Mouse (Mus musculus) T-helper 2 cell (primary cell): ENCODE data around the gene Macrod2.

ENCODE experiments used
- in situ Hi-C: fragments of 300-600 bp; cut with MboI, MseI; formaldehyde crosslinking; loops from one replicate; pipeline ENCODE4 v1.15.1; 2025; ENCODE audit warnings: high pct_unique_total_duplicates

Macrod2 gene

DNA sequence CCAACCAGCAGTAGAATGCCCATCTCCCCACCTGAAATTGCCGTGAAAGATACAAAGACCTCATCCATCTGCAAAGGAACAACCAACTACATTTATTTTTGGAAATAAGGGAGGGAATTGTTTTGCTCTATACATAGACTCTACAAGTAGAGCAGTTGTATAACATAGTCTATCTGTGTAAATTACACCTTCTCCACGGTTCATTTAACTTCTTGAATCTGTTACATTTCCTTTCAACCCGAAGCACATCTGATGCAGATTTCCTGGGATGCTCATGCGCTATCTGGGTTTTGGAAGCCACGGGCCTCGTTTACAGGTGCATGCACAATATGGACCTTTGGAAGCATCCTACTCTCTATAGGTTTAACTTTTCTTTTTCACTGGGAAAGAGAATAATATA, 175.8 kb downstream of the Macrod2 start:
- in situ Hi-C loops = no loop called here

DNA sequence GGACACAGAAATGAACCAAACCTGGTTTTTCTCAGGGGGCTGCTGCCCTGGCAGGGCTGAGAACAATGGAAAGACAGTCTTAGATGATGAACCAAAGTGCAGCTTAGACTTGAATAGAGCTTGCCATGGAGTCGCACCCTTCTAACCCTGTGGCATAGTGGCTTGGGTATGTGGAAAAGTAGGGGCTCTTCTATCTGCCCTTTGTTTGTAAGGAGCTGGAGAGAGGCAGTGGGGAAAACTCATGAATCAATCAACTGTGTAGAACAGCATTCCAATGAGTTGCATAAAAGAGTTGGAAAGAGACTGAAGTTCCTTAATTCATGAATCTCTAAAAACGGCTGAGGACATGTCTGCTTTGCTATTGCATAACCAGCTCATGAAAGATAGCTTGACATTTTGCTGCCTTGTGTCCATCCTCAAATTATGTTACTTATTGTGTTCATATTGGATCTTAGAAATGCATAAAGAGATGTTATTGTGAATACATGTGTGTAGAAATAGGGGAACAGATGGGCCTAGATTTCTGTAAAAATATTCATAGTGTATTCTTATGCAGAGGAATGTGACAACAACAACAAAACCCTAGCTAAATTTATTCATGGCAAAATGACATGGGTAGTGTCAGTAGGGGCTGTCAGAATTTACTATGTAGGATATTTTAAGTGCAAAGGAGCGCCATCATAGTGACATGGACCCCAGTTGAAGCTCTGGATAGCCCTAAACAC, 197.6 kb downstream of the Macrod2 start:
- in situ Hi-C loops = no loop called here

DNA sequence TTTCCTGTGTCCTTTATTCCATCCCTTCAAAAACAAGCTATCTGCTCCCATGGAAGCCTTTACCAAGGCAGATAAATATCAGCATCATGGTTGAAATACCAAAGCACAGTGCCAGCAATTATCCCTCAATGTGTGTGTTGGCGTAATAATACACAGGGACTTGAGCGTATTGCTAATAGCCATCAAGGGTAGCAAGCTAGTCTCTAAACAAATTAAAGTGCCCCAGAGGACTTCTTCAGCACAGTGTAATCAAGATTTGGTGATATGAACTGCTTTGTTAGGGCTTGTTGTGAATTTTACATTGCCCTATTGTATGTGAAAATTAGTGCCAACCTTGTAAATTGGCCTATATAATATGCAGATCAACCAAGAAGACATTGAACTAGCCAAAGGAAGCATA, 201.8 kb downstream of the Macrod2 start:
- in situ Hi-C loops = no loop called here

DNA sequence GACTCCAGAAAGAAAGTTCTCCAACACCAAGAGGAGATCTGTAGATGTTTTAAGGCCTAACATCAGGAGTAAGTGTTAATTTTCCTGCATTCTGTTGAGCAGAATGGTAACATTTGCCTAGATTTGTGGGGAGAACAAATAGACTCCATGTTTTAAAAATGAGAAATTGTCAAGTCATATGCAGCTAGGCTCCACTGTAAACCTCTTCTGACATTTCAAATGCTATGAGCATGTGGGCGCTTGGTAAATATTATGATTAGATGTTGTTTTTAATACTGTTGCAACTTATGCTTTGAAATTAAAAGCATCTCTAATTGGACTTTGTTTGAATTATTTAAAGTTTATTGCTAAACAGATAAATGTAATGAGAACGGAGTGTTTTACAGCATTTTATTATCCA, 220.3 kb downstream of the Macrod2 start:
- in situ Hi-C loops = no loop called here

DNA sequence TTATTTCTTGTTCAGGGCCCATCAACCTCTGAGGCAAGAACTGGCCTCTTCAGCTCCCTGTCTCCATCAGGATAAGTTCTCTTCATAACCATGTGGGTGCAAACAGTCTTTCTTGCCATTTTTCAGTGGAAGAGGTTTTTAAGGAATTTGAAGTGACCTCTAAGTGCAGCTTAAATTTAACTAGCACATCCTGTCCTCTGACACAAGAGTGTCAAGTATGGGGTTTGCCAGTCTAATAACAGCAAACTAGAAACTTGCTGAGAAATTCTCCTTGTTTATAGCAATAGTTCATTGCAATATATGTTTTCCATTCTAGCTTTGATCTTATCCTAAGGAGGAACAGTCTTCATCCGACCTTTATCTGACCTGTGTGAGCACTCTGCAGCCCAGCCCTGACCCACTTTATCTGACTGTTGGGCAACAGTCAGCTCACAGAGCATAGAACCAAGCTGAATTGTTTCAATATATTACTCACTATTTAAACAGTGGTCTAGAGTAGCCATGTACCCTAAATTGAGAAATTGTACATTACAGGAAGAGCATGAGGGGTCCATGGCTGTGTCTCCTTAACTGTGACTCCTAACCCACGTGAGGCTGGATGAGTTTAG, 226.7 kb downstream of the Macrod2 start:
- in situ Hi-C loops = no loop called here

DNA sequence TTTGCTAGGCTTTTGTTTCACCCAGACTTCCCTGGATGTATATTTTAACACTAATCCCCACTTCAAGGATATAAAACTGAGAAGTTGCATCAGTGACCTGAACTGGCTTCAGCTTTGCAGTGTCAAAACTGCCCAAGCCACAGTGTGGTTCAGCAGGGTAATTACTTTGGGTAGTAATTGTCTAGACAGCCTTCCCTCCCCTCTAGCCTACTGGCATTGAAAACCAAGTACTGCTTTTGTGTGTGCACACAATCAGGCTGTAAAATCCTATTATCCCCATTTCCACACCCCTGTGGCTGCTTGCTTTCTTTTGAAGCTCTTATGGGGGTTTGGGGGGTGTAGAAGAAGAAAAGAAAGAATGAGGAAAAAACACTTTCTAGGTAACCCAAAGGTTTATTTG, 258.4 kb downstream of the Macrod2 start:
- in situ Hi-C loops = no loop called here

DNA sequence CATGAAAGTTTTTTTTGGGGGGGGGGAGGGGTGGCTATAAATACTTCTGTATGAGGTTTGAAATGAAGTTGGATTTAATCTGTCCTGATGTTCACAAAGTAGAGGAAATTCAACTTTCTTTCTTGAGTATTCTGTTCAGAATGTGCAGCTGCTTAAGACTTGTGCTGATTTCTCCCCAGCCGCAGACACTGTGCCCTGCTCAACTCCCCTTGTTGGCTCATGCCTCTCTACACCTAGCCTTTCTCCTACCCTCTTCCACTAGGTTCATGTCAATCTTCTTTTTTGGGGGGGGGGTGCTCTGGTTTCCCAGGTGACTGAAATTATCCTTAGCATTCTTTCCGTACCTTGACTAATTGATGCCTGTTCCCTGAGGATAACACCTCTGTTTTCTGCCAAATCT, 258.9 kb downstream of the Macrod2 start:
- in situ Hi-C loops = no loop called here

DNA sequence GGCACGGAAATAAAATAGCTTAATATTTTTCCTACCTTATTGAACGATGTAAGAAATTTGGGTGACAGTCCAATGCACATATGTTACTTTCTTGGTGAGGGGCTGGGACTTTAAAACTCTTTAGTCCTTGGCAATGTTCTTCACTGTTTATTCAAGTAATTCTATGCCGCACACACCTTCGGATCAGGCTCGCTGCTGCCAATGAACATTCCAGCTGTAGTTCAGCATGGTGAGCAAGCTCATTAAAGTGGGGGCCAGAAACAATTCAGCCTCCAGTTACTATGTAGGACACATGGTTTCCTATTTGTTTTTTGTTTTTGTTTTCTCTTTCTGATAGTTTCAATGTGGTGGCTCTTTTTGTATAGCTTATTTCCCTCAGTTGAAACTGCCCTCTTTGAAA, 267.6 kb downstream of the Macrod2 start:
- in situ Hi-C loops = no loop called here

DNA sequence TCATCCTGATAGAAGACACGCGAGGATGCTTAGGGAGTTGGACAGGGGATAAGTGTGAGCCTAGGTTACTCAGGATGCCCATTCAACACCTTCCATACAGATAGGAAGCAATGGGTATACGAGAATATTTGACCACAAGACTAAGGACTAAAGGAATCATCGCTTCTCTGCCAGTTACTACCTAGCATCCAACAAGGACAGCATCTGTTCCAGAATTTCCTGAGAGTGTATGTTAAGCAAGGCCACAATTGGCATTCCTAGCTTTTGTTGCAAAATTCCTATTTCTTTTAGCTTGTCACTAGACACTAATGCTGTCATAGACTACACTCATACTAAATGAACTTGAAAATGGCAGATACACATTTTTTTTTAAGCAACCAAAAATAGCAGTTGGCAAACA, 269.3 kb downstream of the Macrod2 start:
- in situ Hi-C loops = no loop called here

DNA sequence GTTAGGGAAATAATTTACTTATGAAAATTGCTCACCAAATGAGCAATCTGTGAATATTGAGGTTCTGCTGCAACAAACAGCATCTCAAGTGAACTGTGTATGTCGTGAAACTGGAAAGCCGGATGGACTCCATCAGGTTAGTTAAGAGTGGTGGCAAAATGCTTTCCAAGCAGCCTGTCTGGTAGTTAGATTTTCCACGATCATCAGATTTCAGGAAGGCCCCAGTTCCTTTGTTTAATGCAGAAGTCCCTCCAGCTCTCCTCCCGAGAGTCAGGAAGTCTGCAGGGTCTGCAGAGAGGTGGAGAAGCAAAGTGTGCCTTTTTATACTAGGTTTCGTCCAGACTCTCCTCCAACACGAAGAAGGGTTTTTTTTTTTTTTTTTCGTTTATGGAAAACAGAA, 271.7 kb downstream of the Macrod2 start:
- in situ Hi-C loops = no loop called here

DNA sequence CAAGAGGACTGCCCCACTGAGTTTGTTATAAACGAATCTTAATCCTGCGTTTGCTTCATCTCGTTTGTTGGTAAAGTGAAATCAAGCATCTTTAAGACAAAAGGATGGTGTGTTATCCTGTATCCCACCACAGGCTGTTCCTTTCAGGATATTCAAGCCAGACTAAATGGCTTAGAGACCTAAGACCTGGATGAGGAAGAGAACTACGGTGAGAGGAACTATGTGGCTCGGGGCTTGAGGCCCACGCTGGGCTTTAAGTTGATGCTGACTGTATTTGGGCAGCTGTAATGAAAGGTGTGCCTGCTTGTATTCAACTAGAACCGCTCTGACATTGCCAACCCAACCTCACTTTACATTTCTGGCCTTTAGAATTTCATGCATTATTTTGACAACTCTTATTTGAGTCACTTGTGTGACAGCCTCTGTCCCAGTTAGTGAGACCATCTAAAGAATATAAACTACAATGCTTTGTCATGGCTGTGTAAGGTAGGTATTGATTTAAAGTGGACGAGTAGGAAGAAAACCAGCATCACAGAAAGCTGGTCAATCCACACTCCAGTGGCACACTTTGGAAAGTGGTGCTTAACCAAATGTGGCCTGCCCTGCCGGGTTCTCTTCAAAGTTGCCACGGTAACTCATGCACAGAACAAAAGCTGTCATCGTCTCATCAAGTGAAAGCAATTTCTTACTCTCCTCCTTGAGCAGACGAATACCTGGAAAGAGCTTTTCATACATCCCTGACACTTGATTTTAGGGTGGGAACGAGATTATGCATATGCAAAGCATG, 272.3 kb downstream of the Macrod2 start:
- in situ Hi-C loops = no loop called here

DNA sequence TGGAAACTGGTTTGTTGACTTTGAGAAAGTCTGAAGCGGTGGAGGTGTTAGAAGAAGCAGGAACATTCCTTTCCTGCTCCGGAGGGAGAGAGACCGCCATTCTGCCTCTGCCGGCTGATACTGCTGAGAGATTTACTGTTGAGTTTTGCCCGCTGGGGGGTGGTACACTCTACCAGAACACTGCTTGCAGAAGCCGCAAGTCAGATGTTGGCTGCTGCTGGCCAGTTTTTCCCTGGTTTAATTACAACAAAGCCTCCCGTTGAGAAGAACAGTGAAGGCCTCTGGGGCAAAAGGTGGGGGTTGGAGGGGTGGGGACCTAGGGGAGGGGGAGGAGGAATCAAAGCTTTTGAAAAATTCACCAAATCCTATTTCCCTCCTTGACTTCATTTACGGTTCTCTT, 273.2 kb downstream of the Macrod2 start:
- in situ Hi-C loops = no loop called here

DNA sequence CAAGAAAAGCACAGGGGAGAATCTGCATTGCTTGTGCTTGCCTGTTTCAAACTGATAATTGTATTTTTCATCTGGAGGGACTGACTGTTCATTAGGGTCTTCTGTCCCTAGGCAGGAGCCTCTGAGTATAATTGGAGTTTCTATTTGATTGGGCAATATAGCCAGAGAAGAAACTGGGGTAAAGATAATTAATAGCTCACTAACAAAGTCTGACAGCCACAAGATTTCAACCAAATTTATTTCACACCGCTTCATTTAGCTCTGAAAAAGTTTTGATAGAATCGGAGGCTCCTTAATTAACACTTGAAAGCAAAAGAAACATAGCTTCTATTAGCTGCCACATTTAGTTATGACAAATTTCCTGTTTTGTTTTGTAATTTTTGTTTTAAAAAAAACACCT, 274.0 kb downstream of the Macrod2 start:
- in situ Hi-C loops = no loop called here

DNA sequence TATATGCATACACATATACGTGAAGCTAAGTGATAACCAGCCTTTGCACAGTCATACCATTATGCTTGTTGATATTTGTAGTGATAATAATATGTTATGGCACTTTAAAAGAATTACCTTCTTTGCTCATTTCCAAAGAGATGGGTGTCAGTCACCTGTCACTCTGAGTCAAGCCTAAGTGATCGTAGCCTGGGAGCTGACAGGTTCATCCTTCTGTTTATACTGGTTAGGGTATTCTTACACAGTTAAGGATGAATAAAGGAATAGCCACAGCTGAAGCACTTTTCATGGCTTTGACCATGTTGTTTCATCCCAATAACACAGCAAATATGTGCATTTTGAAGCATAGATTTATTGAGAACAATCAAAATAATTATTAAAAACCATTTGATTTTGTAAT, 274.7 kb downstream of the Macrod2 start:
- in situ Hi-C loops = no loop called here

DNA sequence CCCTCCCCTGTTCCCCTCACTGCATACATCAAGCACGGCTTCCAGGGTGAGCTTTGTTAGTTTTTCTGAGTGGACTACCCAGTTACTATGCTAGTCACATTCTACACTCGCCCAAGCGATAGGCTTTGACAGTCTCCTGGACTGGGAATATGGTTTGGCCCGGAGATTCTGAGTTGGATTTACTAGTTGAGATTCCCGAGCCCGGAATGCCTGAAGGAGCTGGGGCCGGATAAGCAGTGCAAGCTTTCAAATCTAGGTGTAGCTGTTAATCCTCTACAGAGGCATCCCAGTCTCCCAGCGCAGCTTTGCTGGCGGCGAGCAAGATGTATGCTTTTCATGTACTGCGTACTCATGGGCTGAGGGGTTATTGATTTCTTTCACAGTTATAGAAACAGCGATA, 275.3 kb downstream of the Macrod2 start:
- in situ Hi-C loops = no loop called here

DNA sequence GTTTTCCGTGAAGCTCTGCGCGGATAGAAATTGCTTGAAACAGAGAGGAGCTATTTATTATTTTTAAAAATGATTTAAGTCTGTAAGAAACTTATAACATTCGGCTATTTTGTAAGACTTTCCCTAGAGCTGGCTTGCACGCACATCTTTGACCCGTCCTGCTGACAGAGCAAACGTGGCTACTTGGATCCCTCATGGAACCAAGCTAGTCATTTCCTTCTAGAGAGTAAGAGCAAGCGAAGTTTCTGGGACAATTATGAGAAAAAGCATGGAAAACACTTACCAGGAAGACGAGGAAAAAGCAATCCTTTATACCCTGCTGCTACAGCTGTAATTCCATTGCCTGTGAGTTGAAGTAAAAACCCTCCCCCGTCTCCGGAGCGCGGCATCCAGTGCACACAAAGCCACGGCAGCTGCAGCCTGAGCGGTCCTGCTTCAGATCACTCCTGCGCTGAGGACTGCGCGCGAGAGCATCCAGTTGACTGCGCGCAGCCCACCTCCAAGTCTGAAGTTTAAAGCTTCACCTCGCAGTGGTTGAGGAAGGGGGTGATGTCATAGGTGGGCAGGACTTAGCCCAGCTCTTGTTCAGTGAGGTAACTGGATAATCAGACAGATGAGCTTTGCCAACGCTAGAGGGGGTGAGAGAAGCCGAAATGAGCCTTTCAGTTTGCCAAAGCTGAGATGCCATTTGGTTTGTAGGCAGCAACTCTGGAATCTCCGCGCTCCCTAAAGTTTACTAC, 276.0 kb downstream of the Macrod2 start, which contains the start of gene Flrt3:
Flrt3 (minus strand) TSS at position 507 of the 740 bp plus-strand sequence.
- in situ Hi-C loops = no loop called here

DNA sequence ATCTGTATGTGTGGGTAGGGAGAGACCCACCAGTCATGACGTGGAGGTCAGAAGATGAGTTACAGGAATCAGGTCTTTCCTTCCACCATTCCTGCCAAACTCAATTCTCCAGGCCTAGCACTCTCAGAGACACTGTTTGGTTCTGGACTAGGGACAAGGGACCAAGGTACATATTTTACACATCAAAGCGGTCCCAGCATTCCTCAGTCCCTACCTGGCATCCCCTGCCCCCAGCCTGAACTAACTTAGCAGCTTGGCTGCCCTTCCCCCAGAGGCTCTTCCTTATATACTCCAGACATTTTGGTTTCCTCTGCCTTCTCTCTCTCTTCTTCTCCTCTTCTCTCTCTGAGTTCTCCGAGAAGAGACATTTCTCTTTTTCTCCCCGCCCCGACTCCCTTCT, 278.4 kb downstream of the Macrod2 start:
- in situ Hi-C loops = no loop called here

DNA sequence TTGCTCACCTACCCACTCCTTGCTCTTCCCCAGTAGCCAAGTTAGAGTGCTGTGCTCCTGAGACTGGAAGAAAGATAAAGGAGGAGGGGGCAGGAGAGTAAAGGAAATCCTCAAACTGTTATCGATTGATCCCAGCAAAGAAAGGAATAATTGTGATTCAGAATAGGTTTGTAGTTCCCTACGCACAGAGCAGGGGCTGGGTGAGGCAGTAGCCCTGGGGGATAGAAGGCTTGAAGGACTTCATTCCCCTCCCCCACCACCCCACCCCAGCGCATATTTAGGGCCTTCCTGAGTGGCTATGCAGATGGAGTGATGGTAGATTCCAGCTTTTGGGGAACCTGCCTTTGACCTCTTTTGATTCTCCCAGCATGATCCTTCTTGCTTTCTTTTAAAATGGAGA, 281.6 kb downstream of the Macrod2 start:
- in situ Hi-C loops = no loop called here

DNA sequence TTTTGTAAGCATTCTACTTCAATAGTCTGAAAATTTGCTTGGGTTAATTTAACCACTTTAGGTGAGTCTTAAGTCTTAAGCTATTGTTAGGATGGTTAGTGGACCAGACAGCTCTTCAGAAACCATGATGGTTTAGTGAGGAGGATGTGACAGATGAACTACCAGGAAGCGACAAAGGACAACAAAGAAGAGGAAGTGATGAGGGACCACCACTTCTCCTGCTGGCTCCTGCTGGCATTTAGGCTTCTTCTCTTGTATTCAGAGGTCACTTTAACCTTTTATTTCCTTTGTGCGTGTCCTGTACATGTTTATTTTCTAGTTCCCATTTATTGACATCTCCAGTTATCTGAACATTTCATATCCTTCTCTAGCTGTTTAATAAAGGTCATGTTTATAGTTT, 295.8 kb downstream of the Macrod2 start:
- in situ Hi-C loops = no loop called here

DNA sequence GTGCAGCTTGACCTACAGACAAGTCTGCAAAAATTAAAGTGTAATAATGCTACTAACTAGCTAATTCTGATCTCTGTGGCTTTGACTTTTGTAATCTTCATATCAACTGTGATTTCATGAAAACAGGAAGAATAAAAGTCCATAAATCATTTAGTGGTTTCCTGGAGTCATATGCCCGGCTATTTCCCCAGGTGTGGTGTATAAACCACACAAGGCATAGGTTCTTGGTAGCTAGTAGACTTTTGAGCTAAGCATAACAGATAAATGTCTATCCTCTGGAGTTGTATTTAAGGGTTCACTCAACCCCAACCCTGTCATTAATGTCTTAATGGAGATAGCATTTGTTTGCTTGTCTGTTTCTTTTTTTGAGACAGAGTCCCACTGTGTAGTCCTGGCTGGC, 296.3 kb downstream of the Macrod2 start:
- in situ Hi-C loops = no loop called here

DNA sequence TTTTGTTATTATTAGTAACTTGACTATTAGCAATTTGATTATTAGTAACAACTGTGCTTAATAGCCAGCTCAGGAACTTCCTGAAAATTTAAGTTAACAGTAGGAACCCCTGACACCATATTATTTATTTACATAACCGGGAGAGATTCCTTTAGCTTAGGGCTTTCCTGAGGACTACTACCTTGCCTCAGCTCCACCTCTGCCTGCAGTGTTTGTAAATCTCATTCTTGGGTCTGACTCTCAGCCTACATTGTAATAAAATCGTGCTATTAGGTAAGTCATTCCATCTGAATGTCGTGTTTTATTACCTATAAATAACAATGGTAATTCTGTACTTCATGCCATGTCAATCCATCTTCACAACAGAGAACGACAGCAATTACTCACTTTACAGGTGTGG, 297.4 kb downstream of the Macrod2 start:
- in situ Hi-C loops = no loop called here

DNA sequence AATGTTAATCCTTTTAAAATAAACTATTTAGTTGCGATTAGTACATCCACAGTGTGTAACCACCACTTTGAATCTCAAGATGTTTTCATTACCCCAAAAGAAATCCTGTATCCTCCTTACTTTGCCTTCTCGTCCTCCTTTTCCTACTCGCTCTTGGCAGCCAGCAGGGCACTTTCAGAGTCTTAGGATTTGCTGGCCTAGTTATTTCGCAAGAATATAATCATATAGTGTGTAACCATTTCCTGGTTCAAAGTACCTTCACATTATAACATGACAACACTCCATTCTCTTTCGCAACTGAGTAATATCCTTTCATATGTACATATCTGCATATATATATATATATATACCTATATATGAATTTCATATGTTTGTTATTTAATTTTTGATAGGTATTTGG, 298.7 kb downstream of the Macrod2 start:
- in situ Hi-C loops = no loop called here
